Mouse (Mus musculus) left cerebral cortex, adult 9 months (tissue): ENCODE measurements around the gene Nlk.
"Not testable (repeated sequence)": the region's sequence is repeated elsewhere in the genome, so short reads cannot be mapped to it uniquely, and the experiment has no call there.

Experiments
- DNase-seq, 2 experiments: peaks; one replicate each; pipeline ENCODE4 v3.0.0; 2022; ENCODE audit warnings: low spot score in 2 of 2

Gene Nlk

DNA sequence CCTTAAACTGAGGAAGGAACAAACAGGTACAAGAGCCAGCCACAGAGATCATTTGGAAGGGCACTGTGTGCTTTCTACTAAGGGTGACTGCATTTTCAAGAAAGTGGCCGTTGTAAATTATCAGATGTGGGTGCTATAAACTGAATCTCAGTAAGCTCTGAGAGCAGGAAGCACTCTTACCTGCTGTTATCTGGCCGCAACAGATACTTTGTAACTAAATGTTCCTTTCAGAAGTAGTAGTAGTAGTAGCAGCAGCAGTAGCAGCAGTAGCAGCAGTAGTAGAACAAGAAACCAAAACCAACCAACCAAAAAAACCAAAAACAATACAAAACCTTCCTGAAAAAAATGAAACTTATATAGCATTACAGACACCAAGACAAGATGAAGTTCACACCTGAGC is 101.4 kb downstream of the Nlk start:
- DNase-seq, result no peak

DNA sequence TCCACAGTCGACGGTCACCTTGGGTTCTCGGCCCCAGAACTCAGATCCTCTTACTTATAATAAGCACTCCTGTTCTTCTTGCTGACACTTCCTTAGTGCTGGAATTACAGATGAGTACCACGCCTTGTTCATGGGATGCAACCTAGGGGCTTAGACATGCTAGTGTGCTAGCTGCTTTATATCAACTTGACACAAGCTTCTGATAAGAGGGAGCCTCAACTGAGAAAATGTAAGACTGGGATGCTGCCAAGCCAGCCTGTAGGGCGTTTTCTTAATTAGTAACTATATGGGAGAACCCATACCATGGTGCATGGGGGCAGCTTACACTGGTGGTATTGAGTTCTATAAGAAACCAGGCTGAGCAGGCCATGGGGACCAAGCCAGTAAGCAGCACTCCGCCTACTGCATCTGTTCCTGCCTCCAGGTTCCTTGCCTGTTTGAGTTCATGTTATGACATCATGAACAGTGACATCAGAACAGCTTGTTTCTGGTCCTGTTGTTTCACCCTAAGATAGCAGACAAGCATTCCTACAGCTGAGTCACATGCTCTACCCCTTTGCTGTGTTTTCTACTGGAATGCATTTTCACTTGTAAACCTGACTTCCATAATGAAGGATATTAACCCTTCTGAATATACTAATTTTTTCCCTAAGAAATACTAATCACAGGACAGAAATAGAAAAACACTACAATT is 102.8 kb downstream of the Nlk start:
- no peak for DNase-seq

DNA sequence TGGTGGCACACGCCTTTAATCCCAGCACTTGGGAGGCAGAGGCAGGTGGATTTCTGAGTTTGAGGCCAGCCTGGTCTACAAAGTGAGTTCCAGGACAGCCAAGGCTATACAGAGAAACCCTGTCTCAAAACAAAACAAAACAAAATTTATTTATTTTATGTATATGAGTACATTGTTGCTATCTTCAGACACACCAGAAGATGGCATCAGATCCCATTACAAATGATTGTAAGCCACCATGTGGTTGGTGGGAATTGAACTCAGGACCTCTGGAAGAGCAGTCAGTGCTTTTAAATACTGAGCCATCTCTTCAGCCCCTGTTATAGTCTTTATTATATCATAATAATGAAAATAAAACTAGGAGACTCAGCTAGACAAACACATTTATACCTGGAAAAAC is 109.5 kb downstream of the Nlk start:
- not testable (repeated sequence) for DNase-seq

DNA sequence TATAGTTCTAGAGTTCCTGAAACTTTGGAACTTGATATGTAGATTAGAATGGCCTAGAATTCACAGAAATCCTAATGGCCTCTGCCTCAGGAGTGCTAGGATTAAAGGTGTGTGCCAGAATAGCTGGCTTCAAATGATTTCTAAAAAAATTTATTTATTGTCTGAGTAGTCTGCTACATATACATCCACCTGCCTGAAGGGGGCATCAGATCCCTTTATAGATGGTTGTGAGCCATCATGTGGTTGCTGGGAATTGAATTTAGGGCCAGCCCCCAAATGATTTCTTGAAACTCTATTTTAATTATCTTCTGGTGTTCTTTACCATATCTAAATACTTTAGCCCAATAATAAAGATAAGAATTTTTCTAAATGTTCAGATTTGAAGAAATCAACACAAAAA is 111.1 kb downstream of the Nlk start:
- DNase-seq, result no peak

DNA sequence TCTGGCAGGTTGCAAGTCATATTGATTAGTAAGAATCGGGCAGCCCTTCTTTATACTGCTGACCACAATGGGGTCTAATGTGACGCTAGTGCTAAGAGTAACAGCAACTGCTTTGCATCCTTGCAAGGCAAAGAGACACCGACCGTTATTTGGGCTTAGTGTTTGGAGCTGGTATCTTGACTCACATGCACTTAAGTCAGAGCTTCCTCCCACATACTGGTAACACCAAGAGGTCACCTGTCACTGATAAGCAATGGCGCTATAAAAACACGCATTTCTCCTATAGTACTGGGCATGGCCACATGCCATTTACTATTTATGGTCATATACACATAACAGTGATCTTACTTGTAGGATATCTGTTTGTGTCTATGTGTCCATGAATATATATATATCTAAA is 114.3 kb downstream of the Nlk start:
- DNase-seq, result no peak

DNA sequence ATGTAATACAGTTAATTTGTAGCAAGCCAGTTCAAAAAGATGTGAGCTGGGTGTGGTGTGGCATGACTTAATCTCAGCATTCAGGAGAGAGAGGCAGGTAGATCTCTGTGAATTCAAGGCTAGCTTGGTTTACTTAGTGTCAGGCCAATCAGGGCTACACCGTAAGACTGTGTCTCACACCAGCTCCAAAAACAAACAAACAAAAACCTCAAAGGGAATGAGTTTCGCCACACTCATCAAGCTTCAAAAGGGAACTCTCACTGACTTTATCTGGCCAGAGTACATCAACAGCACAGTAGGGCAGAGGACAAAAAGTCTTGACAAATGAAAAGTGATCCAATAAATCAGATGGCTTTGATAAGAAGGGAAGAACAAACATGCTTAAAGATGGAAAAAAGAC is 122.2 kb downstream of the Nlk start:
- no peak for DNase-seq

DNA sequence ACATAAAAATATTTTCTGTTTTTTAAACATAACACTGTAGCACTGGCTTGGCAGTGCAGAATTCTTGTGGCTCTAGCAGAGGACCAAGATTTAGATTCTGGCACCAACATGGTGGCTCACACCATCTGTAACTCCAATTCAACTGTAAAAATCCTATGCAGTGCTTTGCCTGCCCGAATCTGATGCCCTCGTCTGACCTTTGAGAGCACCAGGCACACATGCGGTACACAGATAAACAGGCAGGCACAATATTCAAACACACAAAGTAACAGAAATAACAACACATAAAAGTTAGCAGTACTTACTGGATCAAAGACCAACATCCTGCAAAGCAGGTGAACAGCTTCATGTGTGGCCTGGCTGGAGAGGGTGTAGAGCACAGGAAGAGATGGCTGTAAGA is 122.6 kb downstream of the Nlk start:
- DNase-seq, result no peak

DNA sequence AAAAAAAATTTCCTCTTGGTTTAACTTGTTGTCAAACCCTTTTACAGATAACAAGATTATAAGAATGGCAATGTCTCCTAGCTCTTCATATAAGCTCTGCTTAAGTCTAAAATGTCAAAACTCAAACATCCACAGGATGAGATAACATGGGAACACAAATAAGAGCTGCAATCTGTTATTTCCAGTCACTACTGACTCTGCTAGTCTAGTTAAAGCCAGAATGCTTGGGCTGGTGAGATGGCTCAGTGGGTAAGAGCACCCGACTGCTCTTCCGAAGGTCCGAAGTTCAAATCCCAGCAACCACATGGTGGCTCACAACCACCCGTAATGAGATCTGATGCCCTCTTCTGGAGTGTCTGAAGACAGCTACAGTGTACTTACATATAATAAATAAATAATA is 123.1 kb downstream of the Nlk start:
- not testable (repeated sequence) for DNase-seq

DNA sequence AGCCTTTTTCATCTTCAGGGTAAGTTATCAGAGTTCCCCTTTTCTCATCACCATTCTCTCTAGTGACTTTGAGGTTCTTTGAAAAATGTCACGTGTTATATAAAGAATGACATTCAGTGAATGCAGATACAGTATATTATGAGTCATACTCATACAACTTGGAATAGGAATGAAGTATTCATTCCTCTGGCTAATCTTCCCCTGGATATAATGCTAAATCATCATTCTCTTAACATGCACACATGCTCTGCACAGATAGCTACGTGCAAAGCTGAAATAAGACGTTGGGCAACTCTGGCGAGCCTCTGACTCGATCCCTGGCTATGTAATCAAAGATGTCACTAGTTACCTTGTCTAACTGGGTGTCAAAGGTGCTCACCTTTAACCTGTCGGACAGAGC is 125.3 kb downstream of the Nlk start:
- DNase-seq, result no peak

DNA sequence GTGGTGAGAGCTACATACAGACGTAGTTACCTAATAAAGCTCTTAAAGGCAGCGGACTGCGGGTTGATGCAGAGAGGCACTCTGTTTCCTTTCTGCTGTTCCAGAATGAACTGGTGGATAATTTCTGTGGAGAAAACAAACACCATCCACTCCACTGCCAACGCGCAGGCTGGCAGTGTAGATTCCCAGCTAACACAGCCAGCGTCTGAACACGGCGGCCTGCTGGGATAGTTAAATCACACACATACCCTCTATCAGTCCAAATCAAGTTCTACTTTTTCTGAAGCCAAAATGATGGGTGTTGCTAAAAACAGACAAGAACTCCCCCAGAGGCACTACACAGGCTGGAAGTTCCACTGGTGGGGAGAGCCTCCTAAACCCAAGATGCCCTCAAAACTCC is 125.7 kb downstream of the Nlk start:
- DNase-seq, result peak in 1 of 2 experiments; percentile 46

DNA sequence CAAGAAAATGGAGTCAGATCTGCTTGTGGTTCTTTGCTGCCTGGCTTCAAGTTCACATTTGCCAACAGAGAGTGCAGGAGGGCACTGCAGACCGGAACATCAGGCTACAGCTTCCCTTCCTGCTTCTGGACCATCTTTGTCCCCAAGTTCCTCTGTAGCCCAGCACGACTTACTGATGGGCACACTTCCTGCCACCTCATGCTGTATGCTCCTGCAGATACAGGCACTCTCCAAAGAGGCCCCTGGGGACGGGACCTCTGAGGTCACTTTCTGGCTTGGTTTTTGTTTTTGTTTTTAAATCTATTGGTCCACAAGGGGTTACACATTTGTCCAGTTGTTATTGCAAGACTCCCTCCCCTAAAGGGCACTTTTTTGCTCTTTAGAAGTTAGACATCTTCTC is 127.4 kb downstream of the Nlk start:
- no peak for DNase-seq

DNA sequence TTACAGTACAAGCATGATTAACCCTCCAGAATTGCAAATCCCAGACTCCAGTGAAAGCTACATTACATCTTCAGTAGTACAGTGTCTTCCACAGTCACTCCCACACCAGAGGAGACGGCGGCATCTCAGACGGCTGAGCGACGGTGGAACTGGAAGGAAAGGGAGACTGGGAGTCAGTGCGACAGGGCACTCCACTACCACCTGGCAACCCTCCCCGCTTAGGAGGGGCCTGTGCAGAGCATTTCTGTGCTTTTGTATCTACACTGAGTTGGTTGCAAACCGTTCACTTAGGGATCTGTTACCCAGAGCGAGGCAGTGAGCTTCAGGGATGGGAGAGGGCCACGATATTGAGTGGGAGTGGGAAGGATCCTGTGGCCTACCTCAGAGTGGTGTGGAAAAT is 128.3 kb downstream of the Nlk start:
- DNase-seq, result no peak

DNA sequence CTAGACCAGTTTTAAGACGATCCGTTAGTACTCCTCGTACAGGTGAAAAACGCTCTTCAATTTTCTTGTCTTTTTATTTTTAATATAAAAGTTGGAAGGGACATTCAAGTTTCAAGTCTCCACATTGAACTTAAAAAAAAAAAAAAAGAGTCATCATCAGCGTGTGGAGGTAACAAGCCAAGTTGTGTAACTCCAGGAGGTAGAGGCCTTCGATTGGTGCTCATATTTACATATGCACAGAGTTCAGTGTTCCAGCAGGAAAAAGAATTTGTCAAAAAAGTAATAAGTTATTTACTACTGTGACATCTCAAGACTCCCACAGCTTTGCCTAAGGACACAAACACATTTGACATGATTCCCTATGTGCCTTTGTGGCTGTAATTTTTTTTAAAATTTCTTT is 129.6 kb downstream of the Nlk start:
- DNase-seq, result no peak

DNA sequence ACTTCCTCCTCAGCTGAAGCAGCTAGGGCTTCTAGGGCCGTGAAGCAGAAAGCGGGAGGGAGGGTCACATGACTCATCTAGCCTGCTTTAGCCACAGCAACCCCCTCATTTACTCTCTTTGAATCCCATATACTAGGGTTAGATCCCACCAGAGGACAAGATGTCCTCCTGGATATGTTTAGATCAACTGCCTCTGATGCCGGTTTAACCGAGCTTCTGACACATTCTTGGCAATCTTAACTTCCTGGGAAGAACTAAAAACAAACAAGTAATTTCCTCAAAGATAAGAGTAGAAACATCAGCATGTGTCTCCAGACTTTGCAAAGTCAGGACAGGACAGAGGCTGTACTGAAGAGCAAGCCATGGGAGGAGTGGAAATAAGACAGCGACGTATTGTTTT is 130.4 kb downstream of the Nlk start:
- no peak for DNase-seq

DNA sequence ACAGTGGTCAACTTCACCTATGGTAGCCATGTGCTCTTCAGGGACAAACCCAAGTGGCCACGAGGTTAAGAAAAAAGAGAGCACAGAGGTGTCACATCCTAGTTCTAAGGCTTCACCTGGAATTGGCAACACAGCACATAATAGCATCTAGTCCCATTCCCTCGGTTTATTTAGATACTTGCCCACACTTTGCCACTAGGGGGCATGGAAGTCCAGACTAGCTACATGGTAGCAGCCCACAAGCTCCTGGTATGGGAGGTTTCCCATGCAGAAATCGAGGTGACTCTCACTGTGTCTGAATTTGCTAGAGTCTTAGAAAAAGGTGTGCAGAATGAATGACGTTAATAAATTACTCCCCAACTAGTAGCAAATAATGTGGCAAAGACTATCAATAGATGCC is 136.7 kb downstream of the Nlk start:
- peak; percentile 43 to 89 for DNase-seq

DNA sequence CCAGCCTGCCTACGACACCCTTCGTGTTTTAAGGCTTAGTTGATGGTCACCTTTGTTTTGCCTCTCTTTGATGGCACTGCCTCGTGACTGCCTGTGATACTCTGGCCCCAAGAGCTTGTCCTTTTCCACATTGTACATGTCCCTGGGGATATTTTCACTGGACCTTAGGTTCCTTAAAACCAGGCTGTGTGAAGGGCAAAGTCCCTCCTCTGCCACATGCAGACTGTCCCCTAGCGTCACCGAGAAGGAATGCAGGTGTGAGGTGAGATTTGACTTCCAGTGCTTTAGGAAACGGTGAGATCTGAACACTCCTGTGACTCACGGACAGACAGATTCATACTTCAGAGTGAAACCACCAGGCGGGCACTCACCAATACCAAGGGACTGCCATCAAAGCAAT is 139.9 kb downstream of the Nlk start:
- no peak for DNase-seq

DNA sequence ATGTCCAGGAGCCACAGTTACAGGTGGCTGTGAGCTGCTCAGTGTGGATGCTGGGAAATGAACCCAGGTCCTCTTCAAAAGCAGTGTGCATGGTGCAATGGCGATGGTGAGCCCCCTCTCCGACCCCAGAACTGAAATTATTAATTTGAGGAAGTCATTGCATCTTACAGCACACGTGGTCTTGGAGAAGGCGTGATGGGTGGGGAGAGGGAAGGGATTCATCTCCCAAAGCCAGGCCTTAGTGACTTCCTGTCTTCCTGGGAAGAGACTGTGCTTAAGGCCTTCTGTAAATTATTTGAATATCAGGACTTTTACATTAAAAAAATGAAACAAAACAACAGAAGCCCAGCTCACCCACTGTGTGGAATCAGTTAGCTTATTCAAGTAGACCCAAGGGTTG is 141.1 kb downstream of the Nlk start:
- DNase-seq, result no peak

DNA sequence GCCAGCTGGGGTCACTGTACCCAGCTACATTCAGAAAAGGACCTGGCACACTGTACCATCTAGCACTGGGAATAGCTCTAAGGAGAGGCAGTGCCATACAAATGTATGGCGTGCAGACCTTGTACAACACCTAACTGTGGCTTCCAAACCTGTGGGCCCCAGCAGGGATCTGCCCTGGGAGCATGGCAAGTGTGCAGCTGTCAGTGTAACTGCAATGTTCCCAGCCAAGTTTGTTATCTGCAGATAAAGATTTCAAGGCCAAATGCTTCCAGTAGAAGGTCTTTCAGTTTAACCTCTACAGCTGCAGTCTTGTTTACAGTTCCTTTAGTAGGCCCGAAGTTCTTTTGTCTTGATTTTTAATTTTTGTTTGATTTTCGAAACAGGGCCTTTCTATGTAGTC is 141.6 kb downstream of the Nlk start:
- DNase-seq, result no peak

DNA sequence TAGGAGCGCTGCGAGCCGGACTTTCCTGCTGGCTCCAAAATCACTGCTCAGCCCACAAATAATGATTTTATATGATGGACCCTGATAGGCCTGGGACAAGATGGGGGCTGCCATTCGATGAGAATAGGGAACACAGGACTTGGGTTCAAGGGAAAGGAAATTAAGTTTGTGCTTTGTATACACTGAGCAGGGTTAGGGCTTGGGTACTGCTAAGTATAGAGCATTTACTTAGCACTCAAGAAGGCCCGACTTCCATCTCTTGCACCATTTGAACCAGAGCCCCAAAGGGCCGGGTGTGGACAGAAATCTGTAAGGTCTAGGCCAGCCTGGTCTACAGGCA is 146.1 kb downstream of the Nlk start:
- DNase-seq, result no peak

DNA sequence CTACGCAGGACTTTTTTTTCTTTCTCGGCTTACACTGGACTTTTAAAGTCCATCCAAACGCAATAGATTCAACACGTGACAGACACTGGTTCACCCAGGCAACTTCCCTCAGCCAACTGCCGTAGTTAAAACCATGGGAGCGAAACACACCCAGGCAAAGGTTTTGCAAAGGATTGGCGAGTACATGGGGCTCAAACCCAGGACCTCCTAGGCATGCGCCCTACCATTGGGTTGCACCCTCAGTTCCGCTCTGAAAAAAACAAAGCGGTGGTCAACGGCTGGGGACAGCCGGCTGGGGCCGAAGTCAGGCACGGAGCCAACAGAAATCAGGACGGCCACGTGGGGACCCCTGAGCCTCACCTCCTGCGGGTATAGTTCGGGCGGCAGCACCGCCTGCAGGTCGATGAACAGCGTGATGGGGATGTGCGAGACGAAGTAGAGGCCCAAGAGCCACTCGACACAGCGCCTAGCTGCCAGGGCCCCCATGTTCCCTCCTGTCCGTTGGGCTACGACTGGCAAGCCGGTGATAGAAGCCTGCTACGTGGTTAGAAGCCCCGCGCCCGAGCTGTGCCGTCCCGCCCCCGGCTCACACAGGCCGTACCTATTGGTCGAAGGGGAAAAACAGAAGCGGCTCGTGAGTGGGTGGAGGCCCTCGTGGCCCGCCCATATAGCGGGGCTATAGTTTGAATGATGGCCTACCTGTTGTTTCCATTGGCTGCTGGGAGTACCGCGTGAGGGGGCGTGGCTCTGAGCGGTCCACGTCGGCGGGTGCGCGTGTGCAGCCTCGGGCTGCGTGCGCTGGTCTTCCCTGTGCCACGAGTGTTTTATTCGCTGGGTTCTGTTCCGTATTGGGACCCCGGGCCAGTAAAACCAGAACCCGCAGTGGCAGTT is 146.8 kb downstream of the Nlk start, which contains the start of gene Tmem97:
Gene Tmem97 (minus strand): TSS at position 610 of the 891 bp plus-strand sequence.
- peak; percentile 92 to 98 for DNase-seq

DNA sequence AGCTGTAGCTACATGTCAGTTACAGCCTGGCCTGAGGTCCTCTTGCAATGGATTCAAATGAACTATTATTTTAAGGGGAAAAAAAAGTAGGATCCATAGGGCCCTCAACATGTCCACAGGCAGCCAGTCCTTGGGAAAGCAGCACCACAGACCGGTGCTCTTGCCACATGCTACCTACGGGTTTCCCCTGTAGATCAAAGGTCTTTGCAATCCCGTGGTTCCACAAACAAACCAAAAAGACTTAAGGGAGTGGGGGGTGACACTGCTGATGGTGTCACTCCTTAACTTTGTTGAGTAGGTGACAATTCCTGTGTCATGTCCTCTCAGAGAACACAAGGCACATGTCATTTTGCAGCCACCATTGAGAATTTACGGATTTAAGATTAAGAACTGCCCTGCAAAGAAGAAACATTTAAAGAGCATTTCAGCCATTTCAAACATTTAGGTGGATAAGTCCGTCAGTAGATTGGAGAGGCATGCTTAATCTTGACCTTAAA is 147.6 kb downstream of the Nlk start:
- no peak for DNase-seq

DNA sequence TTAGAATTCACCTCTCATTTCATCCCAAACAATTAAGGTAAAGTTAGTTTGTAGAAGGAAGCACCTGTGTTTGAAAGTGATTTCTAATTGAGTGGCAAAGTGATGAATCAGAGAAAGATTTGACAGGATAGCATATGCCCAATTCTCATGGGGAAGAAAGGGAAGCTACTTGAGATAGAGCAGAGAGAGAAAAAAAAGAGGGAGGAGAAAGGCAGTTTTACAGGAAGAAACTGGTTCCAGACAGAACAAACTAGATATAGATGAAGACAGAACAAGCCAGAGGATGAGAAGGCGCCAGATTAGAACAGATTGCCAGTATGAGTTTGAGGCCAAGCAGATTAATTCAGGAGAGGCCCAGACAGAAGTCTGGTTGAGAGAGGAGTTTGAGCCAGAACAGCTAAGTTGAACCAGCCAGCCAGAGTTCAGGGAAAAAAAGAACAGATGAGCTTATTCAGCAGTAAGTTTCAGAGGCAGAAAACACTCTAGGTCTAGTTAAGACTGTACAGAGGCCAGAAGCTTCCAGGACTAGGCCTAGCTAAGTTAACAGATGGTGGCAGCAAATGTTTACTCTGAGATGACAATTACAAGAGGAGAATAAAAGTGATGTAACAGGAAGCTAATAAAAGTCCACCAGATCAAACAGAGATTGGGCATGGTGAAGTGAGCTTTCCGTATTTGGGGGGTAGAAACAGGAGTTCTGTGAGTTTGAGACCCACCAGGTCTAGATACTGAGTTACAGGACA is 149.3 kb downstream of the Nlk start:
- no peak for DNase-seq

DNA sequence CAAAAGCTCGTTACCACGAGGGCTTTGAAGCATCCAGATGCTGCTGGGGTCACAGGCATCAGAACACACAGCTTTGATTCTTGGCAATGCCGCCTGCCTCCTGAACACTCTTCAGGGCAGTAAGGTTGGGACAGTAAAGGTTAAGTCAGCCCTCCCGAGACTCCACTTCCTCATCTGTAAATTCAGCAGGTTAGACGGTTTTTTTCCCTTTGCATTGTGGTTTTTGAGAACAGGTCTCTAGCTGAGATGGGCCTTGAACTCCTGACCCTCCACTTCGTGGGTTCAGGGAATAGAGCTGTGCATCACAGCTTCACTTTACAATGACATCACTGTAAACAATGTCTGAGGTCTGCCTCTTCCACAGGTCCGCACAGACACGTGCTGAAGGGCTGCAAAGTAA is 152.0 kb downstream of the Nlk start:
- DNase-seq, result no peak
